In the genomic region with DNA sequence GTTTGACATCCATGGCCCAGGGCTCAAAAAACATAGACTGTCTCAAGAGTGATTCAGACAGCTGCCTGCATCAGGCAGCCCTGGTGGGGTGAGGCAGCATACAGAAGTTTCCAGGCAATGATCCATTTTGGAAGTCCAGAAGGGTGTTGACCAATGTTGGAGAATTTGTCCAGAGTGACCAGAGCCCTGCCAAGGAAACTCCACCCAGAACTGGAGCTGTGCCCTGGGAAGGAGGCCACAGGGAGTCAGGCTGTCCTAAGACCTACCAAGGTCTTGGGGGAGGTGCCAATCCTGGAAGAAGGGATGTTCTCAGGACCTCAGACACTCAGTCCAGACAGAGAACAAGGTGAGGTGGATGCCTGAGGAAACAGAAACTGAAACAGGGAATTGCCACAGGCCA, we compare ENCODE assay signal across 12 mouse cellular contexts.
A peak's percentile ranks its signal among the peaks of the same experiment; 100 is the strongest.
DNase-seq lines count a peak whose midpoint lies in the region; ATAC-seq and TF ChIP-seq lines count a peak whose summit lies in the region.
"Had no signal": no experiment of that assay in that cellular context is flagged by ENCODE, and none has a peak within 500 bp of the region (broad histone marks: within the 10 kb centered on the region; RNA-seq: fewer than 3 reads in every experiment).

No protein-coding gene starts in this region.

- no peak for ATAC-seq in heart, embryonic 11.5 days (replicated peaks; ENCODE audit: insufficient number of reproducible peaks, low FRiP score, low TSS enrichment)

- H3K4me2 ChIP-seq in heart, embryonic 11.5 days: no peak overlapping the region
- H3K4me2 ChIP-seq: stomach, embryonic 15.5 days had no signal

- intact Hi-C loops in heart, adult 2 months (cut with DNase I): no loop called here

- peak overlapping the region; percentile 75 for H3K27ac ChIP-seq in heart, adult 2 months
- H3K27ac ChIP-seq in heart, embryonic 11.5 days (ENCODE audit: low read depth, low read length): no peak overlapping the region
- H3K27ac ChIP-seq: liver, embryonic 14.5 days; stomach, embryonic 15.5 days had no signal

- no peak overlapping the region for H3K9ac ChIP-seq in heart, adult 2 months (ENCODE audit: low read depth, low read length)
- no peak overlapping the region for H3K9ac ChIP-seq in heart, embryonic 11.5 days (ENCODE audit: low read depth, low read length)
- H3K9ac ChIP-seq: liver, embryonic 14.5 days; stomach, embryonic 15.5 days had no signal

- DNase-seq in heart, adult 2 months: peak; percentile 88 to 92
- peak; percentile 34 for DNase-seq in adrenal gland, adult 8-10 months
- DNase-seq in heart, adult 9 months (ENCODE audit: low spot score in 2 of 2): peak; percentile 94 to 95
- peak; percentile 64 for DNase-seq in lung, postnatal 14 days
- DNase-seq in embryo, embryonic 10.5 days (ENCODE audit: low spot score): no peak
- DNase-seq in layer of hippocampus, adult 18-20 months (ENCODE audit: low spot score in 2 of 2): no peak
- no peak for DNase-seq in retina, embryonic 14.5 days (ENCODE audit: low spot score)
- DNase-seq: cerebellum, adult 18-20 months; retina, postnatal 1 day had no signal

- no peaks in the 10 kb centered on the region for H3K79me2 ChIP-seq in heart, adult 2 months (replicated peaks; ENCODE audit: control insufficient read depth, insufficient read depth, low read length)

- H3K4me1 ChIP-seq in heart, adult 2 months (ENCODE audit: control insufficient read depth, insufficient read depth, low read length): peaks cover 20% of the 10 kb centered on the region
- no peaks in the 10 kb centered on the region for H3K4me1 ChIP-seq in heart, embryonic 11.5 days (ENCODE audit: control insufficient read depth, insufficient read depth, low read length)
- H3K4me1 ChIP-seq: stomach, embryonic 15.5 days had no signal

- no peaks in the 10 kb centered on the region for H3K36me3 ChIP-seq in heart, adult 2 months (ENCODE audit: control insufficient read depth, insufficient read depth, low read length)
- no peaks in the 10 kb centered on the region for H3K36me3 ChIP-seq in heart, embryonic 11.5 days (ENCODE audit: control insufficient read depth, insufficient read depth, low read length)
- H3K36me3 ChIP-seq: stomach, embryonic 15.5 days had no signal

- TF ChIP-seq POLR2A in heart, adult 2 months (IDR thresholded peaks at IDR 0.05; ENCODE audit: insufficient read depth, low read depth, low read length): peak; percentile 35; the same call in 1 of the 2 replicates

- TF ChIP-seq CTCF in heart, adult 2 months (IDR thresholded peaks at IDR 0.05): peak; percentile 13; the same call in 1 of the 2 replicates

- peak; percentile 87 for TF ChIP-seq EP300 in heart, adult 2 months (IDR thresholded peaks at IDR 0.05; ENCODE audit: insufficient read depth, low read depth, low read length)

- H3K4me3 ChIP-seq in heart, adult 2 months: no peak overlapping the region
- H3K4me3 ChIP-seq in heart, embryonic 11.5 days (ENCODE audit: low read depth, low read length): no peak overlapping the region
- H3K4me3 ChIP-seq: stomach, embryonic 15.5 days had no signal

- H3K27me3 ChIP-seq in heart, adult 2 months (ENCODE audit: control insufficient read depth, insufficient read depth, low read length): no peaks in the 10 kb centered on the region
- H3K27me3 ChIP-seq in heart, embryonic 11.5 days (ENCODE audit: control insufficient read depth, insufficient read depth, low read length): no peaks in the 10 kb centered on the region
- H3K27me3 ChIP-seq: stomach, embryonic 15.5 days had no signal

- no peaks in the 10 kb centered on the region for H3K9me3 ChIP-seq in heart, embryonic 11.5 days (replicated peaks; ENCODE audit: control insufficient read depth, low read length)
- H3K9me3 ChIP-seq: stomach, embryonic 15.5 days had no signal

Comparison
In these comparisons a context has a peak if more than half of its experiments do, and no peak if none do; other contexts are left out.
1. DNase-seq: peak in heart, adult 2 months (2 of 2), adrenal gland, adult 8-10 months (single experiment), heart, adult 9 months (2 of 2) and lung, postnatal 14 days (single experiment); none in embryo, embryonic 10.5 days (single experiment), layer of hippocampus, adult 18-20 months (0 of 2) and retina, embryonic 14.5 days (single experiment).